Mouse (Mus musculus) CD8-positive naive resting alpha-beta T cell, adult 57 days (primary cell): Measurements from ENCODE around the gene Lhx6. TPM values are rescaled to one million over a fixed set of nuclear protein-coding genes. Genes with fewer than 3 reads are reported as not detected.

Experiments
- total RNA-seq: library from RNA; stranded (reverse); gene quantifications from one replicate; pipeline ENCODE4 v1.2.4, GENCODE M21; 2023

Lhx6 gene
- not detected for total RNA-seq

GRCm38 (mm10) chr2:36104956-36105741 is at the start of gene Lhx6:
Gene Lhx6, minus strand, starts transcription at chr2:36105408.

GRCm38 (mm10) chr2:36136300-36136941 is 31.2 kb upstream of the Lhx6 start, which contains the start of the genes Mrrf and Rbm18:
Gene Mrrf, plus strand, starts transcription at chr2:36136389.
Gene Rbm18, minus strand, starts transcription at chr2:36136773.

GRCm38 (mm10) chr2:36048748-36049566 is 56.3 kb downstream of the Lhx6 start, which contains the start of the genes Ndufa8 and Morn5:
Gene Ndufa8, minus strand, starts transcription at chr2:36049406.
Gene Morn5, plus strand, starts transcription at chr2:36049458.

Other genes with a start within 250 kb of the Lhx6 start
- gene Ttll11, start 125.5 kb downstream of the Lhx6 start, total RNA-seq, result 2.1 TPM
- gene Ndufa8, start 56.0 kb downstream of the Lhx6 start, total RNA-seq, result 39.7 TPM
- not detected for gene Morn5, start 56.0 kb downstream of the Lhx6 start, total RNA-seq
- 13.2 TPM for gene Mrrf, start 31.0 kb upstream of the Lhx6 start, total RNA-seq
- 41.8 TPM for gene Rbm18, start 31.4 kb upstream of the Lhx6 start, total RNA-seq
- gene Ptgs1, start 125.0 kb upstream of the Lhx6 start, total RNA-seq, result 1.3 TPM